Mouse (Mus musculus): ENCODE measurements around the gene Gm7030. TPM values are rescaled to one million over a fixed set of nuclear protein-coding genes. Genes with fewer than 3 reads are reported as not detected.
A peak's percentile ranks its signal among the peaks of the same experiment; 100 is the strongest.
"Not testable (repeated sequence)": the region's sequence is repeated elsewhere in the genome, so short reads cannot be mapped to it uniquely, and the experiment has no call there.

Gm7030 gene
- polyA plus RNA-seq (2015; fragmentation: Nextera tagmentation; extraction: Ambion mirVana): not detected in 2 replicates

DNA sequence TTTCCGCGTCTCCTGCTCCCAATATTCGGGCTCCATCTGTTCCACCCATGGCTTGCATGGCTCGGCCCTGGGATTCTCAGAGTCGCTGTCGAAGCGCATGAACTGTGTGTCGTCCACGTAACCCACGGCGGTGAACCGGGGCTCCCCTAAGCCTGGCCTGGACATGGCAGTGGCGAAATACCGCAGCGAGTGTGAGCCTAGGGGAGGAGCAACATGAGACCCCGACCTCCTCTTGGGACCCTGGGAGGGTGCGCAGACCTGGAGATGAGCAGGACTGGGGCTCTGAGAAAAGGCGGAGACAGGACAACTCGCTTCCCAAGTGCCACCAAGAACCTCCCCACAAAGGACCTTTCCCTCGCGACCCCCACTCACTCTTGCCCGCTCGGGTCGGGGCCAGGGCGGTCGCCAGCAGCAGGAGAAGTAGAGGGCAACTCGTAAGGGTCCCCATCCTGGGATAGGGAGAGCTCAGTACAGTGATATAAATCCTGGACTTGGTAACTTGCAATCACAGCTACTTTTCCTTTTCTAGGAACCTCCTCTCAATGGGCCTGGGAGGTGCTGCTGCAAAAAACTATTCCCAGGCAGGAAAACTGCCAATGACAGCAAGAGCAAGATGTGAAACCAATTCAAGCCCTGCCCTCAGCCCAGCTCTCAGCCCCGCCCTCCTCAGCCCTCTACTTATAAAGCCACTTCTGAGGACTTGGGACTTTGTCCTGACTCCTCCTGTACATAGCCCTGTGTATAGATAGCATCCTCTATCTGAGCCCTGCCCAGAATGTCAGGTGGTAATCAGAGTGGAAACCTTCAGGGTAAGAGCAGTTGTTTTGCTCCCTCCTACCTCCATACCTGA is at the start of gene Gm7030:
TSS of gene Gm7030 (minus strand) at position 458 of the 850 bp plus-strand sequence.
- not testable (repeated sequence) for H3K9ac ChIP-seq; H3K4me3 ChIP-seq; H3K36me3 ChIP-seq; ATAC-seq (ENCODE audit: low read depth); H3K9me3 ChIP-seq; H3K4me1 ChIP-seq (replicated peaks); H3K27ac ChIP-seq (replicated peaks); H3K4me2 ChIP-seq
- 27% methylated on average over 28 of the region's 28 CpGs for WGBS
- H3K27me3 ChIP-seq: peaks cover 15% of the 10 kb centered on the region

DNA sequence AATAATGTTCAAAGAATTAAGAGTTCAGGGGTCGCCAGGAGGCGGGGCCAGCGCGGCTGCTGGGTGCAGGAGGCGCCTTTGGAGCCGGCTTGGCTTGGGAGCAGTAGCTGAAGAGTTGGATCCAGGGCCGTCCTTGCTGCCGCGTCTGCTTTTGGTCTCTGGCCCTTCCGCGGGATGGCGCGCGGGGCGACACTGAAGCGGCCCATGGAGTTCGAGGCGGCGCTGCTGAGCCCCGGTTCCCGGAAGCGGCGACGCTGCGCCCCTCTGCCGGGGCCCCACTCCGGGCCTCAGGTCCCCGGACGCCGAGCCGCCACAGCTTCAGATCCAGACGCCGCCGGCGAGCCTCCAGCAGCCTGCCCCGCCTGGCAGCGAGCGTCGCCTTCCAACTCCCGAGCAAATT is 49.7 kb upstream of the Gm7030 start:
- H3K27ac ChIP-seq (replicated peaks); ATAC-seq (ENCODE audit: low read depth); H3K9ac ChIP-seq; H3K4me1 ChIP-seq (replicated peaks); H3K9me3 ChIP-seq; H3K36me3 ChIP-seq: not testable (repeated sequence)
- Histone ChIP-seq H3K4me3 (peak overlapping the region; percentile 32), H3K27me3 (peaks cover 52% of the 10 kb centered on the region), H3K4me2 (peak overlapping the region; percentile 56)
- WGBS: under 1% methylated on average over 40 of the region's 40 CpGs

DNA sequence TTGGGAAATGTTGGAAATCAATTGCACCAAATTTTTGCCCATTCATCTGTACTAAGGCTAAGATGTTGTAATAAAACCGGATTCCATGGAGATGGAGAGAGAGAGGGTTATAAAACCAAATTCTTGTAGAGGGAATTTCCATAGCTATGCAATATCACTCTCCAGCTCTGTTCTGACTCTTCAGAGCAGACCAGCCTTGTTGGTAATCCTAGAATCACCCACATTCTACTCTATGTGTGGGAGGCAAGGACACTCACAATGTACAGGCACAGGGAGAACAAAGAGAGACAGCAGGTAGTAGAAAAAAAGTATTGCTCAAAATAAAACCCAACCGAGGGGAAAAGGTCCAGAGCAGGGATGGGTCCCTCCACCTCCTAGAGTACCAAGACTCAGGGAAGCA is 46.9 kb upstream of the Gm7030 start:
- H3K9me3 ChIP-seq; H3K4me2 ChIP-seq; H3K4me3 ChIP-seq; H3K36me3 ChIP-seq; H3K4me1 ChIP-seq (replicated peaks); H3K27ac ChIP-seq (replicated peaks); H3K9ac ChIP-seq; ATAC-seq (ENCODE audit: low read depth): not testable (repeated sequence)
- WGBS: no CpG with 5 or more reads among the region's 2 CpGs
- peaks cover 36% of the 10 kb centered on the region for H3K27me3 ChIP-seq

DNA sequence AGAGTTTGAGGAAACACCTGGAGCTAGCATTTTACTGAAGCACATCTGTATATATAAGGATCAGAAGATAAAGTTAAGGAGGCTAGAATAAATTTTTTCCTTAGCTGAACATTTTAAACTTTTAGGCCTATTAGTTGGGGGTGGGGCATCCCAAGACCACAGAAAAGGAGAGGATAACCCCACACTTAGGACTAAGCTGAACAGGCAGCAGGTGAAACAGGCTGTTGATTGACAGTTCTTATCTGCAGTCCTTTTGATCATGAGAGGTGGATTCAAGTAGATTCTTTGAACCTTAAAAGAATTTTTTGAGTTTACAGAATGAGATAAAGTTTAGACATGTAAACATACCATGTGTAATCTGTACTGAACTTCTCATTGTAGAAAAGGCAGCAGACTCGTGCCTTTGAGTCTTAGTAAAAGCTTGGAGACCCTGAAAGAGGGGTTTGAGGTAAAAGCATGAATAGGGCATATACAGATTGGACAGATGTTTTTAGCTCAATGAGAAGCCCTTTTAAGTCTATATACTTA is 41.1 kb upstream of the Gm7030 start:
- peaks cover 60% of the 10 kb centered on the region for H3K27me3 ChIP-seq
- no peaks in the 10 kb centered on the region for H3K9me3 ChIP-seq
- H3K27ac ChIP-seq (replicated peaks): no peak overlapping the region
- WGBS: 43% methylated on average over 1 of the region's 1 CpGs
- ATAC-seq (ENCODE audit: low read depth): no peak
- H3K4me3 ChIP-seq: no peak overlapping the region
- no peaks in the 10 kb centered on the region for H3K36me3 ChIP-seq
- no peak overlapping the region for H3K9ac ChIP-seq
- peaks cover 11% of the 10 kb centered on the region; the same call in 1 of the 2 replicates for H3K4me1 ChIP-seq (replicated peaks)
- H3K4me2 ChIP-seq: no peak overlapping the region

DNA sequence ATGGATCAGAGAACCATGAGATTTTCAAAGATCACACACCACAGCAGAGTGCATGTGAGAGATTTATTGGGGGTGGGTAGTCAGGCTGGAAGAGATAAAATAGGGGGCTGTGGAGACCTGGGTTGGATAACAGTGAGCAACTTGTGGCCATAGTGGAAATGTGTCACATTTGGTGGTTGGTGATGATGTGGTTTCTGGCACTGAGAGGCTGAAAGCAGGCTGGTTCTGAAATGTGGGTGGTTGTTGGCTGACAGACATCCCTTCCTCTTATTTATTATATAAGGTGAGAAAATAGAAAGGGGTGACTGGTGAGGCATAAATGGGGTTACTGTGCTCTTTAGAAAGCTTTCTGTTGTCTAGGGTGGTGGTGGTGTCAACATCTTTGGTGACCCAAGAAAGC is 40.5 kb upstream of the Gm7030 start:
- Histone ChIP-seq H3K9me3 (no peaks in the 10 kb centered on the region), H3K27me3 (peaks cover 66% of the 10 kb centered on the region)
- no peak for ATAC-seq (ENCODE audit: low read depth)

DNA sequence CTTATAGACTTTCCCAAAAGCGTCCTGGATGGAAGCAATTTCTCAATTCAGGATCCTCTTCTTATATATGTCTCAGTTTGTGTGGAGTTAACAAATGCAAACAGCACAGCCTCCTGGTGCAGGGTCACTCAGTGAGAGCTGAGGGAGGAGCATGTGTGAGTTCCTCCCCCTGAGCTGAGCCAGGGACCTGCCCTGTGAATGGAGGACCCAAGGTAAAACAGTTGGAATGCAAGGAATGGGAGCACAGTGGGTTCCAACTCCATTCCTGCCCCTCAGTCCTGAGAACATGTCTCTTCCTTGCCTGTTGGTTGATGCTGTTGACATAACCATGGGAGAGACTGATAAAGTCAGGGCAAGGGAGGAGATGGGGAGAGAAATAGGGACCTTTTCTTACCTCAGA is 39.9 kb upstream of the Gm7030 start:
- not testable (repeated sequence) for ATAC-seq (ENCODE audit: low read depth)

More for the DNA sequence above, 40.5 kb upstream of the Gm7030 start:
- Histone ChIP-seq H3K4me3 (no peak overlapping the region), H3K36me3 (no peaks in the 10 kb centered on the region), H3K4me1 (replicated peaks) (peaks cover 11% of the 10 kb centered on the region; the same call in 1 of the 2 replicates), H3K9ac (no peak overlapping the region), H3K4me2 (no peak overlapping the region), H3K27ac (replicated peaks) (no peak overlapping the region)

DNA sequence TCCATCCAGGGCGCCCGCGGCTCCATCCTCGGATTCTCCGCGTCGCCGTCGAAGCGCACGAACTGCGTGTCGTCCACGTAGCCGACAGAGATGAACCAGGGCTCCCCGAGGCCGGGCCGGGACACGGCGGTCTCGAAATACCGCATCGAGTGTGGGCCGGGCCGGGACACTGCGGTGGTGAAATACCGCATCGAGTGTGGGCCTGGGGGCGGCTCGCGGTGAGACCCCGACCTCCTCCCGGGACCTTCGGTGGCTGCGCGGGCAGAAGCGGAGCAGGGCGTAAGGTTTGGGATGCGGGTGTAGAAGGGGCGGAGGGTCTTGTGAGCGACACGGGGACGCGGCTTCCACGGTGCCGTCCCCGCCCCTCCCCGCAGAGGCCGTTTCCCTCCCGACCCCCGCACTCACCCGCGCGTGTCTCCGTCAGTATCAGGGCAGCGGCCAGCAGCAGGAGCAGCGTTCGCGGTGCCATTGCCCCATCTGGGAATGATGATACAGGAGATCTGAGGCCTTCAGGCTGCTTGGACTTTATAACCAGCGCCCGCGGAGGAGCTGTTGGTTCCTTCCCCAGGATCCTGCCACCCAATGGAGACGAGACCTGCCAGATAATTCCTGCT is 38.9 kb upstream of the Gm7030 start, which contains the start of gene Gm8909:
TSS of gene Gm8909 (minus strand) at position 499 of the 614 bp plus-strand sequence.
- H3K27me3 ChIP-seq: peaks cover 78% of the 10 kb centered on the region
- 1% methylated on average over 62 of the region's 63 CpGs for WGBS
- H3K4me2 ChIP-seq: peak within 1 kb of the TSS; percentile 44
- H3K4me1 ChIP-seq (replicated peaks): peaks cover 11% of the 10 kb centered on the region; the same call in 1 of the 2 replicates
- no peak within 1 kb of the TSS for H3K27ac ChIP-seq (replicated peaks)
- no peaks in the 10 kb centered on the region for H3K36me3 ChIP-seq
- H3K4me3 ChIP-seq: peak within 1 kb of the TSS; percentile 21
- no peak for ATAC-seq (ENCODE audit: low read depth)
- H3K9ac ChIP-seq: no peak within 1 kb of the TSS
- H3K9me3 ChIP-seq: no peaks in the 10 kb centered on the region

More for the DNA sequence above, 39.9 kb upstream of the Gm7030 start:
- not testable (repeated sequence) for H3K27ac ChIP-seq (replicated peaks); H3K4me2 ChIP-seq; H3K9ac ChIP-seq; H3K36me3 ChIP-seq; H3K9me3 ChIP-seq; H3K4me3 ChIP-seq
- WGBS: 43% methylated on average over 1 of the region's 1 CpGs
- Histone ChIP-seq H3K4me1 (replicated peaks) (peaks cover 11% of the 10 kb centered on the region; the same call in 1 of the 2 replicates), H3K27me3 (peaks cover 70% of the 10 kb centered on the region)

DNA sequence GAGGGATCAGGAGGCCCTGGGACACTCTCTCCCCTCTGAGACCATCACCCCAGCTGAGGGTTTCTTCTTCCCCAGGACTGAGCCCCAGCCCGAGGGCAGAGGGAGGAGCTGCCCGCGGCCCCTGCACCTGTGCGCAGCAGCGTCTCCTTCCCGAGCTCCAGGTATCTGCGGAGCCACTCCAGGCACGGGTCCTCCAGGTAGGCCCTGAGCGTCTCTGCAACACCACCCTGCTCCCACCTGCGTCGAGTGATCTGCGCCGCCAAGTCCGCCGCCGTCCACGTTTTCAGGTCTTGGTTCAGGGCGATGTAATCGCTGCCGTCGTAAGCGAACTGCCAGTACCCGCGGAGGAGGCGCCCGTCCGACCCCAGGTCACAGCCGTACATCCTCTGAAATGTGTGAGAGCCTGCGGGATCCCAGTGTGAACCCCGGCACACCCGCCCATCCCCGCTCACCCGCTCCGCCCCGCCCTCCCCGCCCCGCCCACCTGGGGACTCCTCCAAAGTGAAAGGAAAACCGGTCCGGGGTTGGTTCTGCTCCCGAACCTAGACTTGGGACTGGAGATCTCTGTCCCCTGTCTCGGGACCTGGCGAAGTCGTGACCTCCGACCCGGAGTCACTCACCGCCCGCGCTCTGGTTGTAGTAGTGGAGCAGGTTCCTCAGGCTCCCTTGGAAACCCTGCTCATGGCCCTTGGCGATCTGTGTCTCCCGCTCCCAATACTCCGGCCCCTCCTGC is 38.2 kb upstream of the Gm7030 start:
- Histone ChIP-seq H3K4me3 (peak overlapping the region; percentile 21), H3K9me3 (no peaks in the 10 kb centered on the region), H3K36me3 (no peaks in the 10 kb centered on the region), H3K9ac (no peak overlapping the region), H3K4me2 (peak overlapping the region; percentile 44), H3K27ac (replicated peaks) (no peak overlapping the region), H3K27me3 (peaks cover 85% of the 10 kb centered on the region), H3K4me1 (replicated peaks) (peaks cover 11% of the 10 kb centered on the region; the same call in 1 of the 2 replicates)
- ATAC-seq (ENCODE audit: low read depth): no peak
- under 1% methylated on average over 51 of the region's 51 CpGs for WGBS

DNA sequence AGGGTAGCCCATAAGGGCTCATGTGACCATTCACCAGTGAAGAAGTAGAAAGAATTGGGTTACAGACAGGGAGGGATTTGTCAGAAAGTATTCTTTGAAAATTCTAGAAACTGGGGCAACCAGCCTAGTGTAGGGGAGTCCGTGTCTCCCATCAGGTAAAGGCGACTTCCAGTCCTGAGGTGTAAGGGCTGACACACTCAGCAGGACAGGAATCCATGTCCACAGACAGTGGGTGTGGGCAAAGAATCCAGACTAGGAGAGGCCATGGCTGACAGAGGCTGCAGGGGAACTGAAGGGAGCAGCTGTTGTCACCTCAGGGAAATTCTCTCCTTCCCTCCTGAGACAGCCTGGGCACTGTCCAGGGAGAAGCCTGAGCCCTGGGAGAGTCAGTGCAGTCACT is 37.7 kb upstream of the Gm7030 start:
- not testable (repeated sequence) for H3K36me3 ChIP-seq; H3K9ac ChIP-seq; H3K4me3 ChIP-seq; H3K9me3 ChIP-seq; ATAC-seq (ENCODE audit: low read depth); H3K4me2 ChIP-seq; H3K27ac ChIP-seq (replicated peaks)
- H3K27me3 ChIP-seq: peaks cover 90% of the 10 kb centered on the region
- 17% methylated on average over 2 of the region's 2 CpGs for WGBS
- H3K4me1 ChIP-seq (replicated peaks): peaks cover 11% of the 10 kb centered on the region; the same call in 1 of the 2 replicates

DNA sequence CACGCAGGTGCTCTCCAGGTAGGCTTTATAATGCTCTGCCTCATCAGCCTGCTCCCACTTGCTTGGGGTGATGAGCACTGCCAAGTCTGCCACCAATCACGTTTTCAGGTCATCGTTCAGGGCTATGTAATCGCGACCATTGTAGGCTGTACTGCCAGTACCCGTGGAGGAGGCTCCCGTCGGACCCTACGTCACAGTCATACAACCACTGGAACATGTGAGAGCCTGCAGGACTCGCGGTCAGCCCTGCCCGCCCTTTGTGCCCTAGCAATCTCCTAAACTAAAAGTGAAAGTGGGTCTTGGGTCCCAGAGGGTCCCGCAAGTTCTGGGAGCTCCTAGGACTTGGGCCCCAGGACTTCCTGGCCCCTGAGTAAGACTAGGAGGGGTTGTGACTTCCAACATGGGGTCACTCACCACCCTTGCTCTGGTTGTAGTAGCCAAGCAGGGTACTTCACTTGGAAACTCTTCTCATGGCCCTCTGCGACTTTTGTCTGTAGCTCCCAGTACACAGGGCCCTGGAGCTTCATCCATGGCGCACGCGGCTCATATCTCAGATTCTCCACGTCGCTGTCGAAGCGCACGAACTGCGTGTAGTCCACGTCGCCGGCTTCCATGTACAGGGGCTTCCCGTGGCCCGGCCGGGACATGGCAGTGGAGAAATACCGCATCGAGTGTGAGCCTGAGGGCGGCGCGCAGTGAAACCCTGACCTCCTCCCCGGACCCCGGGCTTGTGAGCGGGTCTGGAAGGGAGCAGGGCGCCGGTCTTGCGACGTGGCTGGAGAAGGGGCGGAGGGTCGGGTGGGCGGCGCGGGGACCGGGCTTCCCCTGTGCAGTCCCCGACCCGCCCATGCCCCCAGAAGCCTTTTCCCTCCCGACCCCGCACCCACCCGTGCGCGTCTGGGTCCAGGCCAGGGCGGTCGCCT is 32.2 kb upstream of the Gm7030 start:
- Histone ChIP-seq H3K9ac (no peak overlapping the region), H3K4me1 (replicated peaks) (peaks cover 6% of the 10 kb centered on the region), H3K4me3 (peak overlapping the region; percentile 6; the same call in 1 of the 2 replicates), H3K27me3 (peaks cover 96% of the 10 kb centered on the region), H3K36me3 (no peaks in the 10 kb centered on the region), H3K27ac (replicated peaks) (no peak overlapping the region), H3K4me2 (peak overlapping the region; percentile 14; the same call in 1 of the 2 replicates), H3K9me3 (no peaks in the 10 kb centered on the region)
- WGBS: under 1% methylated on average over 54 of the region's 56 CpGs
- ATAC-seq (ENCODE audit: low read depth): no peak

DNA sequence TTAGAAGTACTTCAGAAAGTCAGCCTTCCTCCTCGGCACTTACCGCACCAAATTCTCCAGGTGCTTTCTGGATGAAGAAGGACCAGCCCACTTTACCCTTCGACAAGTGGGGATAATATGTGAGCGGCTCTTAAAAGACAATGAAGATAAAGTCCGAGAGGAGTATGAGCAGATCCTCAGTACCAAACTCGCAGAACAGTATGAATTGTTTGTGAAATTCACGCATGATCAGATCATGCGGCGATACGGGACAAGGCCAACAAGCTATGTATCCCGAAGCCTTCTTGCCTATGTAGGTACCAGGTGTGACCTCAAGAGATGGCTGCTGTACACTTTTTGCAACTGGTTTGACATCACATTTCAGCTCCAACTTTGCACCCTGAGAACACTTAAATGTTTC is 29.0 kb upstream of the Gm7030 start:
- 9% methylated on average over 11 of the region's 11 CpGs for WGBS
- H3K27me3 ChIP-seq: peaks cover 96% of the 10 kb centered on the region

More for the DNA sequence above, 29.0 kb upstream of the Gm7030 start:
- ATAC-seq (ENCODE audit: low read depth); H3K4me1 ChIP-seq (replicated peaks); H3K9ac ChIP-seq; H3K27ac ChIP-seq (replicated peaks); H3K36me3 ChIP-seq; H3K4me3 ChIP-seq; H3K9me3 ChIP-seq: not testable (repeated sequence)
- peak overlapping the region; percentile 47 for H3K4me2 ChIP-seq
